ENCODE assay signal across 8 mouse cellular contexts in genomic region chr10:20547951-20548551, GRCm38 (mm10).
DNase-seq lines count a peak whose midpoint lies in the region; ATAC-seq and TF ChIP-seq lines count a peak whose summit lies in the region.

No protein-coding gene starts in this region.

- H3K9ac ChIP-seq in heart, adult 2 months (ENCODE audit: low read depth, low read length): peak overlapping the region; percentile 85
- peak overlapping the region; percentile 61 for H3K9ac ChIP-seq in limb, embryonic 11.5 days (ENCODE audit: low read length)

- WGBS in heart, adult 2 months: 5% methylated on average over 19 of the region's 19 CpGs
- 2% methylated on average over 19 of the region's 19 CpGs for WGBS in limb, embryonic 11.5 days

- H3K79me2 ChIP-seq in heart, adult 2 months (replicated peaks; ENCODE audit: control insufficient read depth, insufficient read depth, low read length): no peaks in the 10 kb centered on the region

- peak overlapping the region; percentile 86 for H3K27ac ChIP-seq in heart, adult 2 months
- peak overlapping the region; percentile 64; the same call in 1 of the 2 replicates for H3K27ac ChIP-seq in limb, embryonic 11.5 days (replicated peaks; ENCODE audit: low read depth, low read length)

- H3K9me3 ChIP-seq in limb, embryonic 11.5 days (ENCODE audit: control insufficient read depth, low read length): no peaks in the 10 kb centered on the region

- peak overlapping the region; percentile 67 for H3K4me2 ChIP-seq in limb, embryonic 11.5 days (ENCODE audit: low read depth, severe bottlenecking)

- DNase-seq in R1 (ENCODE audit: low read depth, low spot score): peak; percentile 23
- DNase-seq in embryo, embryonic 10.5 days (ENCODE audit: low spot score): peak; percentile 65
- peak; percentile 63 to 73 for DNase-seq in heart, adult 2 months
- peak; percentile 64 for DNase-seq in kidney, adult 18-20 months
- peak; percentile 74 for DNase-seq in limb, embryonic 11.5 days (ENCODE audit: low spot score)
- DNase-seq in right cerebral cortex, postnatal 14 days: peak; percentile 44

- peak overlapping the region; percentile 48 for H3K4me3 ChIP-seq in heart, adult 2 months
- peak overlapping the region; percentile 31 for H3K4me3 ChIP-seq in limb, embryonic 11.5 days (ENCODE audit: low read depth, low read length)

- TF ChIP-seq POLR2A in heart, adult 2 months (IDR thresholded peaks at IDR 0.05; ENCODE audit: insufficient read depth, low read depth, low read length): 0 out of 2 replicates have a peak, but pooled peaks have one; percentile 19

- peak; percentile 63 for TF ChIP-seq CTCF in heart, adult 2 months (IDR thresholded peaks at IDR 0.05)

- intact Hi-C loops in heart, adult 2 months (cut with DNase I): loop anchor here (2.0 kb wide), 2 partner anchors 13 to 61 kb away; no protein-coding TSS in a partner anchor

- peaks cover 17% of the 10 kb centered on the region for H3K4me1 ChIP-seq in heart, adult 2 months (ENCODE audit: control insufficient read depth, insufficient read depth, low read length)
- peaks cover 12% of the 10 kb centered on the region for H3K4me1 ChIP-seq in limb, embryonic 11.5 days (ENCODE audit: control insufficient read depth, insufficient read depth, low read length)

- H3K36me3 ChIP-seq in heart, adult 2 months (ENCODE audit: control insufficient read depth, insufficient read depth, low read length): peaks cover 8% of the 10 kb centered on the region
- H3K36me3 ChIP-seq in limb, embryonic 11.5 days (ENCODE audit: control insufficient read depth, insufficient read depth, low read length): no peaks in the 10 kb centered on the region

- TF ChIP-seq EP300 in heart, adult 2 months (IDR thresholded peaks at IDR 0.05; ENCODE audit: insufficient read depth, low read depth, low read length): no peak

- no peak for ATAC-seq in limb, embryonic 11.5 days (ENCODE audit: insufficient number of reproducible peaks, low FRiP score, low TSS enrichment, low read depth)
- ATAC-seq in megakaryocyte progenitor cell, adult 5-6 weeks (replicated peaks; ENCODE audit: poor library complexity): peak; percentile 70
- ATAC-seq in activated CD4-positive, CD25-positive, alpha-beta regulatory T cell, adult 4 months: no peak

- H3K27me3 ChIP-seq in heart, adult 2 months (ENCODE audit: control insufficient read depth, insufficient read depth, low read length): no peaks in the 10 kb centered on the region
- no peaks in the 10 kb centered on the region for H3K27me3 ChIP-seq in limb, embryonic 11.5 days (ENCODE audit: control insufficient read depth, insufficient read depth, low read length)

Comparison
In these comparisons a context has a peak if more than half of its experiments do, and no peak if none do; other contexts are left out.
1. DNase-seq: peak in every context shown above with its lines; median percentile 74 in limb, embryonic 11.5 days; 68 in heart, adult 2 months; 65 in embryo, embryonic 10.5 days; 64 in kidney, adult 18-20 months; 44 in right cerebral cortex, postnatal 14 days; 23 in R1.